Mouse (Mus musculus) left cerebral cortex, adult 8-10 months (tissue): ENCODE results near the gene Lsm4. TPM values are rescaled to one million over a fixed set of nuclear protein-coding genes. Genes with fewer than 3 reads are reported as not detected.

Experiments
- DNase-seq, 2 experiments: peaks; one replicate each; pipeline ENCODE4 v3.0.0; 2022; ENCODE audit warnings: low spot score in 2 of 2
- total RNA-seq, 4 experiments: library from RNA; stranded (reverse); gene quantifications; 2 replicates each; pipeline ENCODE4 v1.2.4; 2022

The Lsm4 gene
- total RNA-seq, 4 experiments from 2014 or later: 61.5 to 65.0 (median 63.0) TPM

GRCm38 (mm10) chr8:70649324-70649723, 23.7 kb upstream of the Lsm4 start:
- no peak for DNase-seq

GRCm38 (mm10) chr8:70650351-70650750, 22.7 kb upstream of the Lsm4 start:
- DNase-seq: no peak

GRCm38 (mm10) chr8:70653226-70653625, 19.8 kb upstream of the Lsm4 start:
- DNase-seq: no peak

GRCm38 (mm10) chr8:70654121-70654520, 18.9 kb upstream of the Lsm4 start:
- DNase-seq: no peak

GRCm38 (mm10) chr8:70655469-70655868, 17.6 kb upstream of the Lsm4 start:
- DNase-seq: no peak

GRCm38 (mm10) chr8:70656193-70656790, 16.8 kb upstream of the Lsm4 start:
- DNase-seq: no peak

GRCm38 (mm10) chr8:70657214-70657613, 15.8 kb upstream of the Lsm4 start:
- no peak for DNase-seq

- DNase-seq: no peak
Measured at GRCm38 (mm10) chr8:70657739-70658138, 15.3 kb upstream of the Lsm4 start.

GRCm38 (mm10) chr8:70658897-70659603, 14.0 kb upstream of the Lsm4 start:
- DNase-seq: no peak

GRCm38 (mm10) chr8:70659604-70660272, 13.3 kb upstream of the Lsm4 start:
- peak; percentile 44 to 74 for DNase-seq

GRCm38 (mm10) chr8:70660273-70660725, 12.7 kb upstream of the Lsm4 start, which contains the start of gene Pgpep1:
Pgpep1 (minus strand) TSS chr8:70660388.
- no peak for DNase-seq

GRCm38 (mm10) chr8:70663691-70664090, 9.4 kb upstream of the Lsm4 start:
- DNase-seq: no peak

GRCm38 (mm10) chr8:70664631-70665030, 8.4 kb upstream of the Lsm4 start:
- no peak for DNase-seq

GRCm38 (mm10) chr8:70665599-70665998, 7.4 kb upstream of the Lsm4 start:
- DNase-seq: no peak

GRCm38 (mm10) chr8:70667071-70667470, 6.0 kb upstream of the Lsm4 start:
- DNase-seq: peak in 1 of 2 experiments; percentile 65

GRCm38 (mm10) chr8:70671615-70672324, 1.3 kb upstream of the Lsm4 start:
- DNase-seq: no peak

GRCm38 (mm10) chr8:70672325-70673078, 546 bp upstream of the Lsm4 start:
- DNase-seq: no peak

- no peak for DNase-seq
Measured at GRCm38 (mm10) chr8:70674109-70674508, 1.1 kb downstream of the Lsm4 start.

- no peak for DNase-seq
Measured at GRCm38 (mm10) chr8:70674716-70675115, 1.7 kb downstream of the Lsm4 start.

GRCm38 (mm10) chr8:70675336-70675735, 2.3 kb downstream of the Lsm4 start:
- no peak for DNase-seq
